Mouse (Mus musculus) heart, adult 2 months (tissue): Measurements from ENCODE around the gene Rxrb. TPM values are rescaled to one million over a fixed set of nuclear protein-coding genes. Genes with fewer than 3 reads are reported as not detected.

ENCODE experiments used
- DNase-seq, 2 experiments: peaks; one replicate each; pipeline ENCODE4 v3.0.0; 2021
- H3K27ac ChIP-seq: fragments of 200-600 bp; 2 replicates; pipeline ENCODE4 v1.8.1; 2022
- H3K27me3 ChIP-seq: fragments of 200-500 bp; 2 replicates; pipeline ENCODE4 v1.6.1; 2012; ENCODE audit warnings: mild to moderate bottlenecking, low read length, inconsistent platforms, mixed read lengths; ENCODE audit not compliant: control insufficient read depth, insufficient read depth
- H3K36me3 ChIP-seq: fragments of 200-500 bp; 2 replicates; pipeline ENCODE4 v1.6.1; 2012; ENCODE audit warnings: low read length, inconsistent platforms; ENCODE audit not compliant: control insufficient read depth, insufficient read depth
- H3K4me1 ChIP-seq: fragments of 200-500 bp; 2 replicates; pipeline ENCODE4 v1.6.1; 2011; ENCODE audit warnings: low read length; ENCODE audit not compliant: control insufficient read depth, insufficient read depth
- H3K4me3 ChIP-seq: fragments of 200-600 bp; 2 replicates; pipeline ENCODE4 v1.8.1; 2022
- H3K79me2 ChIP-seq: fragments of 200-500 bp; replicated peaks from 2 replicates; pipeline ENCODE4 v1.6.1; 2012; ENCODE audit warnings: mild to moderate bottlenecking, inconsistent platforms, low read length, moderate library complexity, mixed read lengths; ENCODE audit not compliant: control insufficient read depth, insufficient read depth
- H3K9ac ChIP-seq: fragments of 200-500 bp; 2 replicates; pipeline ENCODE4 v1.6.1; 2012; ENCODE audit warnings: low read depth, mild to moderate bottlenecking, control low read depth, inconsistent platforms, low read length, mixed read lengths
- CTCF ChIP-seq: fragments of 200-600 bp; IDR thresholded peaks from 2 replicates; pipeline ENCODE4 v1.8.1; 2022; ENCODE audit warnings: antibody characterized with exemption, mild to moderate bottlenecking, moderate library complexity
- EP300 ChIP-seq: fragments of 200-500 bp; IDR thresholded peaks from 2 replicates; pipeline ENCODE4 v1.6.1; 2011; ENCODE audit warnings: low read depth, low read length, control low read depth; ENCODE audit not compliant: insufficient read depth
- POLR2A ChIP-seq: fragments of 200-500 bp; IDR thresholded peaks from 2 replicates; pipeline ENCODE4 v1.6.1; 2011; ENCODE audit warnings: mild to moderate bottlenecking, low read depth, low read length, control low read depth; ENCODE audit not compliant: insufficient read depth
- WGBS: fragments of 180-500 bp; shearing (Covaris S2); methylation state at CpG from one replicate; pipeline ENCODE4 v1.1.7; 2018; 5-methylcytosine and 5-hydroxymethylcytosine counted together
- intact Hi-C: fragments of 180-260 bp; cut with DNase I; formaldehyde crosslinking; loops from one replicate; pipeline ENCODE4 v1.15.1; 2025
- microRNA-seq, 2 experiments: library from miRNA; unstranded; fragments of <30 nt; microRNA quantifications; one replicate each; pipeline ENCODE4 v1.2.0; 2021
- polyA plus RNA-seq: library from polyadenylated mRNA; depleted of rRNA; stranded (reverse); fragments of >200 nt; gene quantifications from 2 replicates; pipeline ENCODE4 v1.2.3, GENCODE M21; 2012; rRNA removed
- total RNA-seq, 2 experiments: library from RNA; stranded (reverse); gene quantifications; 2 replicates each; pipeline ENCODE4 v1.2.3; 2021

Gene Rxrb
- total and polyA plus RNA-seq, 3 experiments: 38.8 to 42.4 (median 39.1) TPM

GRCm38 (mm10) chr17:34079002-34079401 is 47.4 kb downstream of the Rxrb start:
- TF ChIP-seq POLR2A (no peak), CTCF (no peak), EP300 (no peak)
- intact Hi-C loops: loop anchor here (10.0 kb wide), 1 partner anchor 156 kb away; the partner anchor contains the start of gene H2-Ob
- Histone ChIP-seq H3K4me3 (no peak overlapping the region), H3K27ac (no peak overlapping the region), H3K79me2 (no peaks in the 10 kb centered on the region), H3K4me1 (no peaks in the 10 kb centered on the region), H3K9ac (no peak overlapping the region), H3K27me3 (no peaks in the 10 kb centered on the region; the same call in 1 of the 2 replicates), H3K36me3 (no peaks in the 10 kb centered on the region)
- DNase-seq: no peak
- WGBS: 87% methylated on average over 11 of the region's 11 CpGs

DNA sequence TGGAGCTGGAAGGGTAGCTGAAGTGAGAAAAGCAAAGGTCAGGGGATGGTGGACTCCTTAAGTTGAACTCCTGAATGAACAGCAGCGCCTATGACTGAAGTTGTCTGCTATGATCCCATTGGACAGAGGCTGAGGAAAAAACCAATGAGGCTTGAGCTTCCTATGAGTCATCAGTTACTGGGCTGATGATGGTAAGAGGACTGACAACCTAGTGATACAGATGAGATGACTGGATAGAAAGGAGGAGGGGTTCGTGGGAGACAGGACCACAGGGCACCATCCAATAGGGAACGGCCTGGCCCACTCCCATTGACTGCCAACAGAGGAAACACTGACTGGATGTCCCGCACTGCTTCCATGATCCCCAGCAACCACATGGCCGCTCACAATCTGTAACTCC is 48.0 kb downstream of the Rxrb start:
- WGBS: 16% methylated on average over 5 of the region's 5 CpGs
- intact Hi-C loops: loop anchor here (10.0 kb wide), 1 partner anchor 155 kb away; the partner anchor contains the start of gene H2-Ob
- TF ChIP-seq EP300 (no peak), POLR2A (no peak), CTCF (no peak)
- DNase-seq: no peak
- no peak overlapping the region for H3K27ac ChIP-seq
- H3K9ac ChIP-seq: no peak overlapping the region
- H3K27me3 ChIP-seq: no peaks in the 10 kb centered on the region; the same call in 1 of the 2 replicates
- no peak overlapping the region for H3K4me3 ChIP-seq
- no peaks in the 10 kb centered on the region for H3K36me3 ChIP-seq
- H3K79me2 ChIP-seq: no peaks in the 10 kb centered on the region
- no peaks in the 10 kb centered on the region for H3K4me1 ChIP-seq

- WGBS: 14% methylated on average over 8 of the region's 8 CpGs
- TF ChIP-seq EP300 (no peak), CTCF (no peak), POLR2A (no peak)
- H3K27me3 ChIP-seq: no peaks in the 10 kb centered on the region; the same call in 1 of the 2 replicates
- H3K9ac ChIP-seq: no peak overlapping the region
- H3K27ac ChIP-seq: no peak overlapping the region
- no peak for DNase-seq
- intact Hi-C loops: no loop called here
- no peaks in the 10 kb centered on the region for H3K36me3 ChIP-seq
- H3K4me1 ChIP-seq: no peaks in the 10 kb centered on the region
- H3K79me2 ChIP-seq: no peaks in the 10 kb centered on the region
- H3K4me3 ChIP-seq: no peak overlapping the region
Measured at GRCm38 (mm10) chr17:34083104-34083503, 51.5 kb downstream of the Rxrb start.

DNA sequence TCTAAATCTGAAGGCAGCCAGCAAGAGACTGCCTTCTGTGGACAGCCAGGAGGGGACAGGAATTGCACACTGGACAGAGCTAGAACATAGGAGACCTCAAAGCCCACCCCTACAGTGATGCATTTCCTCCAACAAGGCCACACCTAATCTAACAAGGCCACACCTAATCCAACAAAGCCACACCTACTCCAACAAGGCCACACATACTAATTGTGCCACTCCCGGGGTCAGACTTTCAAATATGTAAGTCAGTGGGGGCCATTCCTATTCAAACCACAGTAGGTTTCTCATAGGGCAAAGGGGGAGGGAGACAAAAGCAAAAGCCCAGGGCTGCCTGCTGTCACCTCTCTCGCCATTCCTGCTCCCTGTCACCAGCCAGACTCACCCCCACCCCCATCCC is 55.8 kb downstream of the Rxrb start:
- TF ChIP-seq POLR2A: no peak
- no peak for TF ChIP-seq CTCF
- no peak for TF ChIP-seq EP300
- H3K4me3 ChIP-seq: no peak overlapping the region
- H3K27ac ChIP-seq: no peak overlapping the region
- DNase-seq: no peak
- WGBS: 66% methylated on average over 2 of the region's 2 CpGs
- no peaks in the 10 kb centered on the region for H3K36me3 ChIP-seq
- H3K79me2 ChIP-seq: no peaks in the 10 kb centered on the region
- intact Hi-C loops: no loop called here
- H3K9ac ChIP-seq: no peak overlapping the region
- H3K27me3 ChIP-seq: peaks cover 2% of the 10 kb centered on the region; the same call in 1 of the 2 replicates
- no peaks in the 10 kb centered on the region for H3K4me1 ChIP-seq

Small RNA genes within 50 kb of the gene (microRNA-seq; reads per million reads assigned to microRNA genes)
- gene Mir219a-1 (0 to 0.39 reads per million in 2 experiments), gene Mir219c (0 reads per million in 2 experiments)

Other genes with a start within 250 kb of the Rxrb start
Only the 30 nearest of the 33 such genes appear.
- 100 to 1,000 TPM; 683 to 757 TPM for gene Rps28, start 207.2 kb upstream of the Rxrb start, total RNA-seq
- 329 and 480 TPM in 2 replicates for gene Rps28, start 207.2 kb upstream of the Rxrb start, polyA plus RNA-seq
- gene Ndufa7, start 207.2 kb upstream of the Rxrb start, total RNA-seq: 100 to 1,000 TPM; 609 to 707 TPM
- 755 and 759 TPM in 2 replicates for gene Ndufa7, start 207.2 kb upstream of the Rxrb start, polyA plus RNA-seq
- gene Cd320, start 188.7 kb upstream of the Rxrb start, total RNA-seq: 10 to 100 TPM; 27.8 to 34.3 TPM
- 36.1 and 46.9 TPM in 2 replicates for gene Cd320, start 188.7 kb upstream of the Rxrb start, polyA plus RNA-seq
- not detected for gene Gm7029, start 158.0 kb upstream of the Rxrb start, total RNA-seq
- gene Gm7029, start 158.0 kb upstream of the Rxrb start, polyA plus RNA-seq: not detected in 2 replicates
- under 1 TPM; 0.57 to 0.66 TPM for gene Kifc1, start 141.2 kb upstream of the Rxrb start, total RNA-seq
- 0.59 and 0.94 TPM in 2 replicates for gene Kifc1, start 141.2 kb upstream of the Rxrb start, polyA plus RNA-seq
- not detected for gene Platr17, start 126.7 kb upstream of the Rxrb start, total RNA-seq
- gene Platr17, start 126.7 kb upstream of the Rxrb start, polyA plus RNA-seq: not detected in 2 replicates
- 10 to 100 TPM; 11.5 to 16.4 TPM for gene Daxx, start 122.4 kb upstream of the Rxrb start, total RNA-seq
- gene Daxx, start 122.4 kb upstream of the Rxrb start, polyA plus RNA-seq: 18.5 and 20.5 TPM in 2 replicates
- gene Tapbp, start 115.9 kb upstream of the Rxrb start, total RNA-seq: 100 to 1,000 TPM in 1 of 2 experiments, 10 to 100 TPM in 1; 98.9 to 124 TPM
- gene Tapbp, start 115.9 kb upstream of the Rxrb start, polyA plus RNA-seq: 62.5 and 75.7 TPM in 2 replicates
- gene Zbtb22, start 115.9 kb upstream of the Rxrb start, total RNA-seq: 10 to 100 TPM; 13.7 to 18.8 TPM
- 24.6 and 26.8 TPM in 2 replicates for gene Zbtb22, start 115.9 kb upstream of the Rxrb start, polyA plus RNA-seq
- gene Rgl2, start 102.3 kb upstream of the Rxrb start, total RNA-seq: 10 to 100 TPM; 33.2 to 36.0 TPM
- gene Rgl2, start 102.3 kb upstream of the Rxrb start, polyA plus RNA-seq: 89.1 and 101 TPM in 2 replicates
- gene Pfdn6, start 91.5 kb upstream of the Rxrb start, total RNA-seq: 10 to 100 TPM; 77.7 to 81.0 TPM
- 28.0 and 29.6 TPM in 2 replicates for gene Pfdn6, start 91.5 kb upstream of the Rxrb start, polyA plus RNA-seq
- 10 to 100 TPM in 1 of 2 experiments, 1 to 10 TPM in 1; 8.8 to 10.0 TPM for gene Wdr46, start 91.2 kb upstream of the Rxrb start, total RNA-seq
- gene Wdr46, start 91.2 kb upstream of the Rxrb start, polyA plus RNA-seq: 8.7 and 9.1 TPM in 2 replicates
- gene B3galt4, start 80.3 kb upstream of the Rxrb start, total RNA-seq: 1 to 10 TPM; 1.8 to 1.9 TPM
- 2.4 and 3.4 TPM in 2 replicates for gene B3galt4, start 80.3 kb upstream of the Rxrb start, polyA plus RNA-seq
- 10 to 100 TPM; 38.1 to 39.1 TPM for gene Vps52, start 76.0 kb upstream of the Rxrb start, total RNA-seq
- 47.8 and 56.4 TPM in 2 replicates for gene Vps52, start 76.0 kb upstream of the Rxrb start, polyA plus RNA-seq
- gene Rps18, start 75.8 kb upstream of the Rxrb start, total RNA-seq: 100 to 1,000 TPM; 364 to 420 TPM
- gene Rps18, start 75.8 kb upstream of the Rxrb start, polyA plus RNA-seq: 180 and 194 TPM in 2 replicates
- 100 to 1,000 TPM; 103 to 117 TPM for gene H2-K1, start 31.5 kb upstream of the Rxrb start, total RNA-seq
- 655 and 1,075 TPM in 2 replicates for gene H2-K1, start 31.5 kb upstream of the Rxrb start, polyA plus RNA-seq
- 10 to 100 TPM; 13.0 to 13.1 TPM for gene Ring1, start 7.1 kb upstream of the Rxrb start, total RNA-seq
- 18.6 and 20.8 TPM in 2 replicates for gene Ring1, start 7.1 kb upstream of the Rxrb start, polyA plus RNA-seq
- gene H2-Ke6, start 3.8 kb upstream of the Rxrb start, total RNA-seq: 100 to 1,000 TPM; 112 to 138 TPM
- gene H2-Ke6, start 3.8 kb upstream of the Rxrb start, polyA plus RNA-seq: 87.0 and 91.6 TPM in 2 replicates
- gene Slc39a7, start 130 bp upstream of the Rxrb start, total RNA-seq: 10 to 100 TPM; 76.0 to 79.8 TPM
- gene Slc39a7, start 130 bp upstream of the Rxrb start, polyA plus RNA-seq: 64.0 and 72.5 TPM in 2 replicates
- gene Col11a2, start 7.6 kb downstream of the Rxrb start, total RNA-seq: 1 to 10 TPM in 1 of 2 experiments, under 1 TPM in 1; 0.89 to 1.8 TPM
- gene Col11a2, start 7.6 kb downstream of the Rxrb start, polyA plus RNA-seq: 0.98 and 1.7 TPM in 2 replicates
- gene H2-Oa, start 60.5 kb downstream of the Rxrb start, total RNA-seq: under 1 TPM; 0.20 to 0.29 TPM
- 0.79 and 3.2 TPM in 2 replicates for gene H2-Oa, start 60.5 kb downstream of the Rxrb start, polyA plus RNA-seq
- gene H2-DMa, start 87.7 kb downstream of the Rxrb start, total RNA-seq: 1 to 10 TPM; 4.0 to 7.5 TPM
- gene H2-DMa, start 87.7 kb downstream of the Rxrb start, polyA plus RNA-seq: 12.2 and 21.3 TPM in 2 replicates
- gene Brd2, start 90.8 kb downstream of the Rxrb start, total RNA-seq: 10 to 100 TPM; 67.6 to 71.1 TPM
- gene Brd2, start 90.8 kb downstream of the Rxrb start, polyA plus RNA-seq: 78.9 and 118 TPM in 2 replicates
- 1 to 10 TPM; 2.1 to 2.3 TPM for gene H2-DMb2, start 111.5 kb downstream of the Rxrb start, total RNA-seq
- gene H2-DMb2, start 111.5 kb downstream of the Rxrb start, polyA plus RNA-seq: 2.3 and 7.6 TPM in 2 replicates
- gene H2-DMb1, start 121.3 kb downstream of the Rxrb start, total RNA-seq: 1 to 10 TPM; 1.6 to 2.2 TPM
- gene H2-DMb1, start 121.3 kb downstream of the Rxrb start, polyA plus RNA-seq: 8.9 and 19.1 TPM in 2 replicates
- gene Tap1, start 155.7 kb downstream of the Rxrb start, total RNA-seq: 1 to 10 TPM; 3.4 to 7.2 TPM
- gene Tap1, start 155.7 kb downstream of the Rxrb start, polyA plus RNA-seq: 10.9 and 11.7 TPM in 2 replicates
- 10 to 100 TPM in 1 of 2 experiments, 1 to 10 TPM in 1; 6.9 to 13.5 TPM for gene Psmb9, start 156.0 kb downstream of the Rxrb start, total RNA-seq
- gene Psmb9, start 156.0 kb downstream of the Rxrb start, polyA plus RNA-seq: 16.0 and 20.5 TPM in 2 replicates
- gene Psmb8, start 165.9 kb downstream of the Rxrb start, total RNA-seq: 10 to 100 TPM; 12.3 to 18.9 TPM
- 33.5 and 44.2 TPM in 2 replicates for gene Psmb8, start 165.9 kb downstream of the Rxrb start, polyA plus RNA-seq
- gene Tap2, start 171.7 kb downstream of the Rxrb start, total RNA-seq: 10 to 100 TPM; 26.1 to 31.2 TPM
- 25.0 and 26.5 TPM in 2 replicates for gene Tap2, start 171.7 kb downstream of the Rxrb start, polyA plus RNA-seq
- gene H2-Ob, start 207.1 kb downstream of the Rxrb start, total RNA-seq: 1 to 10 TPM in 1 of 2 experiments, under 1 TPM in 1; 0.55 to 1.0 TPM
- 3.5 and 6.2 TPM in 2 replicates for gene H2-Ob, start 207.1 kb downstream of the Rxrb start, polyA plus RNA-seq